Mouse (Mus musculus) C2C12 (cell line): ENCODE results near the gene H2-M10.2. TPM values are rescaled to one million over a fixed set of nuclear protein-coding genes. Genes with fewer than 3 reads are reported as not detected.

Experiments
- H3K27me3 ChIP-seq: one replicate; pipeline ENCODE4 v1.6.1; 2011; ENCODE audit not compliant: control insufficient read depth, insufficient read depth, insufficient read length
- H3K36me3 ChIP-seq: one replicate; pipeline ENCODE4 v1.6.1; 2011; ENCODE audit not compliant: control insufficient read depth, insufficient read depth
- H3K4me3 ChIP-seq: one replicate; pipeline ENCODE4 v1.5.1; 2011; ENCODE audit warnings: mild to moderate bottlenecking, control low read depth; ENCODE audit not compliant: poor library complexity, insufficient read depth, severe bottlenecking
- H3K79me2 ChIP-seq: one replicate; pipeline ENCODE4 v1.6.1; 2011; ENCODE audit not compliant: control insufficient read depth, insufficient read depth
- H3K79me3 ChIP-seq: one replicate; pipeline ENCODE4 v1.6.1; 2011; ENCODE audit warnings: low read depth, control low read depth
- H3ac ChIP-seq: one replicate; pipeline ENCODE3; 2011; ENCODE audit warnings: low read depth; ENCODE audit not compliant: control insufficient read depth, insufficient read length
- CEBPB ChIP-seq: IDR thresholded peaks from one replicate; pipeline ENCODE4 v1.6.1; 2011; ENCODE audit warnings: low read depth, mild to moderate bottlenecking, control low read depth, moderate library complexity
- CTCF ChIP-seq: IDR thresholded peaks from one replicate; pipeline ENCODE4 v1.5.1; 2011; ENCODE audit not compliant: control insufficient read depth, insufficient read depth, insufficient read length
- FOSL1 ChIP-seq: IDR thresholded peaks from one replicate; pipeline ENCODE4 v1.8.0; 2011; ENCODE audit warnings: mild to moderate bottlenecking, low read length; ENCODE audit not compliant: poor library complexity, insufficient read depth, severe bottlenecking
- MAX ChIP-seq: IDR thresholded peaks from one replicate; pipeline ENCODE4 v1.6.1; 2011; ENCODE audit warnings: mild to moderate bottlenecking, control low read depth
- MYOD1 ChIP-seq: IDR thresholded peaks from one replicate; pipeline ENCODE4 v1.6.1; 2011; ENCODE audit warnings: low read depth; ENCODE audit not compliant: control insufficient read depth, insufficient read length
- MYOG ChIP-seq: IDR thresholded peaks from one replicate; pipeline ENCODE4 v1.6.1; 2011; ENCODE audit not compliant: control insufficient read depth, insufficient read length; ENCODE audit errors: extremely low read depth
- USF1 ChIP-seq: IDR thresholded peaks from one replicate; pipeline ENCODE4 v1.6.1; 2011; ENCODE audit warnings: low read depth, mild to moderate bottlenecking, control low read depth, moderate library complexity
- long read RNA-seq, 2 experiments: library from polyadenylated mRNA; unstranded; transcript quantifications; one replicate each; pipeline ENCODE4 v2.0.0; 2019 to 2020
- polyA plus RNA-seq: library from polyadenylated mRNA; unstranded; fragments of >200 nt; fragmentation: generic; extraction: Trizol; gene quantifications from one replicate; pipeline ENCODE4 v1.2.1, GENCODE M21; 2012; ENCODE audit warnings: missing spikeins

H2-M10.2 gene
- polyA plus RNA-seq: not detected
- long read RNA-seq, experiment 1: 0 reads
- long read RNA-seq, experiment 2: 0 reads

GRCm38 (mm10) chr17:36286390-36286789 lies at the start of gene H2-M10.2:
H2-M10.2 (minus strand) TSS chr17:36286490.
- H3K79me2 ChIP-seq: no peaks in the 10 kb centered on the region
- H3ac ChIP-seq: no peak within 1 kb of the TSS
- no peaks in the 10 kb centered on the region for H3K79me3 ChIP-seq
- H3K4me3 ChIP-seq: no peak within 1 kb of the TSS
- TF ChIP-seq CTCF: no peak
- no peak for TF ChIP-seq MYOG
- no peak for TF ChIP-seq FOSL1
- no peak for TF ChIP-seq USF1
- TF ChIP-seq MAX: no peak
- TF ChIP-seq CEBPB: no peak
- H3K27me3 ChIP-seq: peaks cover 3% of the 10 kb centered on the region
- H3K36me3 ChIP-seq: no peaks in the 10 kb centered on the region

GRCm38 (mm10) chr17:36326055-36326454 lies 39.8 kb upstream of the H2-M10.2 start, which contains the start of gene H2-M10.1:
H2-M10.1 (minus strand) TSS chr17:36326155.
- Histone ChIP-seq H3K27me3 (no peaks in the 10 kb centered on the region), H3K4me3 (no peak within 1 kb of the TSS), H3K79me2 (no peaks in the 10 kb centered on the region), H3K36me3 (no peaks in the 10 kb centered on the region), H3ac (no peak within 1 kb of the TSS), H3K79me3 (no peaks in the 10 kb centered on the region)
- no peak for TF ChIP-seq MYOG
- TF ChIP-seq MYOD1: no peak
- no peak for TF ChIP-seq FOSL1

DNA sequence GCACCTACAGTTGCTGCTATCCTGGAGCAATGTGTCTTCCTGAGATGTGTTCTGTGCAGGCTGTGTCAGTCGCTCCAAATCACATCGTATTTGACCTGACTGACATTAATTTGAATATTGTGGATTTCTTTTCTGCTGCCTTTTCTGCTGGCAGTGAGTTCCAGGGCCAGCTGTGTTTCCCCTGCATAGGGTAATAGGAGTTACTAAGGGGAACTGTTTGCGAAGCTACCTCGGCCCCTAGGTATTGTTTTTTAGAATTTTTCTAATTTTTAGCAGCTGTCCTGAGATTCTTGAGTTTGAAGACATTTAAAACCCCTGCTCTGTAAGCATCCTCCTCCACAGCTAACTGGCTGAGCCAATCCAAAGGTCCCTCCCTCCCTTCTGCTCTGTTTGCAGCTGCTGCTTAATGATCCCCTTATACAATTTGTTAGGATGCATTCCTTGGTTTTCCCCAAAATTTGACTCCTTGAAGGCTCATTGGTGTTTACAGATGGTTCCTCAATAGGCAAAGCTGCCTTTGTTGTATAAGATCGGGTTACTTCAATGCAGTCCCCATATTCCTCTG lies 29.5 kb upstream of the H2-M10.2 start:
- Histone ChIP-seq H3K79me3 (no peaks in the 10 kb centered on the region), H3K79me2 (no peaks in the 10 kb centered on the region), H3ac (no peak overlapping the region), H3K36me3 (no peaks in the 10 kb centered on the region), H3K27me3 (no peaks in the 10 kb centered on the region), H3K4me3 (no peak overlapping the region)
- TF ChIP-seq CEBPB (no peak), MYOG (no peak), CTCF (no peak), USF1 (no peak), FOSL1 (no peak), MYOD1 (no peak), MAX (no peak)

DNA sequence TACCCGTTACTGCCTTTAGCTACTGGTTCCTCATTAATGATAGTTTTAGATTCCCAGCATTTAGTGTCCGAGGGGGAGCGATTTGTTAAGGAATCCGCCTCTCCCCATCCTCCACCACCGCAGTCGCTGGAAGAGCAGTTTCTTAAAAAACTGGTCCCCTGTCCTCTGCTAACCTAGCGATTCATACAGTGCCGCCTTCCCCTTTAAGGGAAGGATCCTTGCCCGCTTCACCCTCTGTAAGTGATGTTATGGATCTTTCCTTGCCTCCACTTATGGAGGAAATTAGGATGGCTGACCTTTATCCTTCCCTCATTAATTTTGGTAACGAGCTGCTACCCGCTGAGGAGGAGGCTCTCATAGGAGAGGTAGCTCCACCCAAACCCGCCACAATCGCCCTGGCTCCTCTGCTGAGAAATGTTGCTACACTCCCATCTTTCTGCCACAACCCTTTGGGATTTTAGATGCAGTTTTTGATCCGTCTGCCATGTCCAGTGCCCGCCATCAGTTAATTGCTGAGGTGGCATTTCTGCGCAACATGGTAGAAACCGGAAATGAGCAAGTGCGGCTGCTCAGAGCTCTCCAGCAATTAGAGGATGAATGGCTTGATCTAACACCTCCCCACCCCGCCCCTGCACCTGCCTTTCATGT lies 28.9 kb upstream of the H2-M10.2 start:
- peak overlapping the region; percentile 45 for H3ac ChIP-seq
- H3K27me3 ChIP-seq: no peaks in the 10 kb centered on the region
- no peaks in the 10 kb centered on the region for H3K36me3 ChIP-seq
- no peak for TF ChIP-seq CEBPB
- no peak for TF ChIP-seq MYOD1
- TF ChIP-seq USF1: no peak
- TF ChIP-seq CTCF: no peak
- no peak for TF ChIP-seq FOSL1
- no peak for TF ChIP-seq MAX
- no peak for TF ChIP-seq MYOG
- peak overlapping the region; percentile 28 for H3K4me3 ChIP-seq
- no peaks in the 10 kb centered on the region for H3K79me3 ChIP-seq
- no peaks in the 10 kb centered on the region for H3K79me2 ChIP-seq

DNA sequence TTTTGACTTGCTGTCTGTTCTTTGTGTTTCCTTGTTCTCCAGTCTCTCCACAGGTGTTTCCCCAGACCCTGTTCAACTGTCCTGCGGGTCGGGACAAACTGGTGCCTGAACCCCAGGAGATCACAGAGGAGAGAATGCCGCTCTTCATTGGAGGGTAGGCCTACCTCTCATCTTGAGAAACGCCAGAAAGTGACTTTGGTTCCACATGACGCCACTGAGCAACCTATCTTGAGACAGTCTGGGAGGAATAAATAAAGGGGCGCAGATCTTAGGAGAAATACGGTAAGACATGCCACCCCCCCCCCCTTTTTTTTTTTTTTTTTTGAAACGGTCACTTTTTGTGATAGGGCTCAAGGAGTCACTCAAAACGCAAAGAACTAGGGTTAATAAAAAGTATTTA lies 28.2 kb upstream of the H2-M10.2 start:
- H3K4me3 ChIP-seq: peak overlapping the region; percentile 28
- H3ac ChIP-seq: no peak overlapping the region

More for the DNA sequence above, 28.2 kb upstream of the H2-M10.2 start:
- H3K79me2 ChIP-seq: no peaks in the 10 kb centered on the region
- H3K79me3 ChIP-seq: no peaks in the 10 kb centered on the region
- no peaks in the 10 kb centered on the region for H3K27me3 ChIP-seq
- H3K36me3 ChIP-seq: no peaks in the 10 kb centered on the region
- TF ChIP-seq MAX (no peak), USF1 (no peak), MYOD1 (no peak), MYOG (no peak), FOSL1 (no peak), CTCF (no peak), CEBPB (no peak)
